Mouse (Mus musculus) spleen, postnatal 4 days (tissue): Measurements from ENCODE around the gene Lpcat3.

ENCODE experiments used
- DNase-seq, 2 experiments: peaks; one replicate each; pipeline ENCODE4 v3.0.0; 2022; ENCODE audit warnings: low spot score in 2 of 2

Gene Lpcat3

GRCm38 (mm10) chr6:124737040-124737439 lies 74.2 kb downstream of the Lpcat3 start:
- no peak for DNase-seq

GRCm38 (mm10) chr6:124738511-124739023 lies 75.7 kb downstream of the Lpcat3 start, which contains the start of gene Ptpn6:
Gene Ptpn6 (minus strand): TSS chr6:124738714.
- peak in 1 of 2 experiments; percentile 75 for DNase-seq

GRCm38 (mm10) chr6:124739231-124739796 lies 76.5 kb downstream of the Lpcat3 start:
- DNase-seq: peak in 1 of 2 experiments; percentile 70

GRCm38 (mm10) chr6:124740211-124740887 lies 77.5 kb downstream of the Lpcat3 start:
- DNase-seq: peak in 1 of 2 experiments; percentile 87

GRCm38 (mm10) chr6:124740888-124741761 lies 78.3 kb downstream of the Lpcat3 start, which contains the start of gene Grcc10:
Gene Grcc10 (minus strand): TSS chr6:124741374.
- DNase-seq: peak; percentile 85 to 92

- DNase-seq: no peak
Observed at GRCm38 (mm10) chr6:124741842-124742241, 79.0 kb downstream of the Lpcat3 start.

- DNase-seq: no peak
Observed at GRCm38 (mm10) chr6:124742839-124743514, 80.2 kb downstream of the Lpcat3 start.

GRCm38 (mm10) chr6:124743647-124744046 lies 80.8 kb downstream of the Lpcat3 start:
- DNase-seq: no peak

GRCm38 (mm10) chr6:124744755-124745321 lies 82.0 kb downstream of the Lpcat3 start:
- DNase-seq: no peak

- peak; percentile 93 to 98 for DNase-seq
Observed at GRCm38 (mm10) chr6:124745490-124746295, 82.9 kb downstream of the Lpcat3 start.

- DNase-seq: no peak
Observed at GRCm38 (mm10) chr6:124746296-124746605, 83.4 kb downstream of the Lpcat3 start.

- no peak for DNase-seq
Observed at GRCm38 (mm10) chr6:124746654-124747632, 84.1 kb downstream of the Lpcat3 start.

- no peak for DNase-seq
Observed at GRCm38 (mm10) chr6:124750405-124750804, 87.6 kb downstream of the Lpcat3 start.

- no peak for DNase-seq
Observed at GRCm38 (mm10) chr6:124753861-124754260, 91.0 kb downstream of the Lpcat3 start.
